Mouse (Mus musculus): ENCODE data around the gene Gmnc. TPM values are rescaled to one million over a fixed set of nuclear protein-coding genes. Genes with fewer than 3 reads are reported as not detected.

The Gmnc gene
- not detected for total RNA-seq (2021)
- long read RNA-seq, experiment 1: 0 reads
- long read RNA-seq, experiment 2: 0 reads

- no peak for DNase-seq (ENCODE audit: low spot score in 2 of 2)
These were observed at the start of gene Gmnc for GRCm38 (mm10) chr16:26991477-26992300. TSS of gene Gmnc (minus strand) at chr16:26991652.

- no peak for DNase-seq (ENCODE audit: low spot score in 2 of 2)
These were observed 35.8 kb upstream of the Gmnc start for GRCm38 (mm10) chr16:27027281-27027680.

GRCm38 (mm10) chr16:27026226-27026625 lies 34.8 kb upstream of the Gmnc start:
- DNase-seq (ENCODE audit: low spot score in 2 of 2): no peak

- no peak for DNase-seq (ENCODE audit: low spot score in 2 of 2)
These were observed 31.3 kb upstream of the Gmnc start for GRCm38 (mm10) chr16:27022746-27023145.

- no peak for DNase-seq (ENCODE audit: low spot score in 2 of 2)
These were observed 25.9 kb upstream of the Gmnc start for GRCm38 (mm10) chr16:27017309-27017708.

- DNase-seq (ENCODE audit: low spot score in 2 of 2): no peak
These were observed 11.3 kb upstream of the Gmnc start for GRCm38 (mm10) chr16:27002714-27003113.

GRCm38 (mm10) chr16:26999563-26999962 lies 8.1 kb upstream of the Gmnc start:
- DNase-seq (ENCODE audit: low spot score in 2 of 2): no peak

GRCm38 (mm10) chr16:26989415-26990315 lies 1.8 kb downstream of the Gmnc start:
- DNase-seq (ENCODE audit: low spot score in 2 of 2): no peak

GRCm38 (mm10) chr16:26988188-26988587 lies 3.3 kb downstream of the Gmnc start:
- no peak for DNase-seq (ENCODE audit: low spot score in 2 of 2)

GRCm38 (mm10) chr16:26985796-26986195 lies 5.7 kb downstream of the Gmnc start:
- DNase-seq (ENCODE audit: low spot score in 2 of 2): no peak

- no peak for DNase-seq (ENCODE audit: low spot score in 2 of 2)
These were observed 9.3 kb downstream of the Gmnc start for GRCm38 (mm10) chr16:26982112-26982511.

GRCm38 (mm10) chr16:26967967-26968366 lies 23.5 kb downstream of the Gmnc start:
- DNase-seq (ENCODE audit: low spot score in 2 of 2): peak; percentile 7 to 22

- DNase-seq (ENCODE audit: low spot score in 2 of 2): no peak
These were observed 24.6 kb downstream of the Gmnc start for GRCm38 (mm10) chr16:26966830-26967229.

GRCm38 (mm10) chr16:26961971-26962370 lies 29.5 kb downstream of the Gmnc start:
- DNase-seq (ENCODE audit: low spot score in 2 of 2): no peak

- no peak for DNase-seq (ENCODE audit: low spot score in 2 of 2)
These were observed 39.9 kb downstream of the Gmnc start for GRCm38 (mm10) chr16:26951601-26952000.

GRCm38 (mm10) chr16:26950209-26950608 lies 41.2 kb downstream of the Gmnc start:
- no peak for DNase-seq (ENCODE audit: low spot score in 2 of 2)

GRCm38 (mm10) chr16:26903968-26904367 lies 87.5 kb downstream of the Gmnc start:
- no peak for DNase-seq (ENCODE audit: low spot score in 2 of 2)

GRCm38 (mm10) chr16:26901471-26901870 lies 90.0 kb downstream of the Gmnc start:
- DNase-seq (ENCODE audit: low spot score in 2 of 2): peak; percentile 18 to 26

GRCm38 (mm10) chr16:26886337-26886736 lies 105.1 kb downstream of the Gmnc start:
- DNase-seq (ENCODE audit: low spot score in 2 of 2): no peak

- DNase-seq (ENCODE audit: low spot score in 2 of 2): no peak
These were observed 114.6 kb downstream of the Gmnc start for GRCm38 (mm10) chr16:26876885-26877284.
